Mouse (Mus musculus): ENCODE results near the gene Pcsk2.

DNA sequence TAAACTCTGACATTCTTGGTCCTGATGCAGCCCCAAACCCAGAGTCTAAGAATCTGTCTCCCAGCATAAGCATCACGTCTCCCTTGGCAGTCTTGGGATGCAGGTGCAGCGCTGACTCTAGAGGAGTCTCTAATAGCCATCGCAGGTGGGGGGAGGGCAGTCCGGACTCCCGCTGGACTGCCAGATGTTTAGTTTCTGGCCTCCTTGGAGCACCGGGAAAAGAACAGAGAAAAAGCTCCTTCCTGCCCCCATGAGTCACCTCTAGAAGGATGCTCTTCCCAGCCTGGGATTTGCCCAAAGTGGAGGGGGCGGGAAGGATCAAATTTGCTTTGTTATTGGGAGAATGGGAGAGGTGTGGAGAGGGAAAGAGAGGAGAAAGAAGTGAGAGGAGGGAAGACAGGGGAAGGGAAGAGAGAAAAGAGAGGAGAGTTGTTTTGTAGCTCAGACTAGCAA lies 631 bp upstream of the Pcsk2 start:
- TF ChIP-seq CTCF (IDR thresholded peaks at IDR 0.05; ENCODE audit: low read depth) (no peak), EP300 (IDR thresholded peaks at IDR 0.05; ENCODE audit: low read depth) (no peak)
